Mouse (Mus musculus) B cell, adult 62 days (primary cell): ENCODE data around the gene Gbp8. TPM values are rescaled to one million over a fixed set of nuclear protein-coding genes. Genes with fewer than 3 reads are reported as not detected.

ENCODE experiments used
- total RNA-seq: library from RNA; stranded (reverse); gene quantifications from 4 replicates; pipeline ENCODE4 v1.2.4, GENCODE M21; 2023

Gene Gbp8
- total RNA-seq = 18.3 to 21.0 TPM (median 18.7 TPM) in 4 replicates

DNA sequence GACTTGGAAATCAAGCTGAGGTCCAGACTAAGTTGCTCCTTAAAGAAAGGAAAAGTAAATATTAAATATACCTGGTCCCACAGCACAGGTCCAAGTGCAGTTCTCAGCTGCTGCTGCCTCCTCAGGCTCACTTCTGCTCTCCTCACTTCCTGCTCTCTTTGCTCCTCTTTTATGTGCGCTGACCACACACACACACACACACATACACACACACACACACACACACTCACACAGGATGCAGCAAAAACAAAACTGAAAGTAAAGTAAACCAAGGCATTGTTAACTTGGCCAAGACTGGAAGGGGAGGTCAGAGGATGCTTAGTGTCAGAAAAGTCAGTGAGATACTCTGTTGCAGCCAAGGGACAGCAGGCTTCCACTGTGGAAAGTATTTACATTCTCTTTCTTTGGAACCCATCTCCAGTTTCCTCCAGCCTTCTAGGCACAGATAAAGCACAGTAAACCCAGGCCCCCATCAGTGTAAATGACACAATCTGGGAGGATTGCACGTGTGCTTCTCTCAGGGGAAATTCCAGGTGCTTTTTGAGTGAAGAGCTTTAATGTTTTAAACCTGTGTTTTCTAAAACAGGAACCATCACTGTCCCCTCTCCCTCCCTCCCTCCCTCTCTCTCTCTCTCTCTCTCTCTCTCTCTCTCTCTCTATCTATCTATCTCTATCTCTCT, at the start of gene Gbp8, which contains the start of the genes Gbp9 and Gbp4:
Gene Gbp8, minus strand, starts transcription at position 132 of the 680 bp plus-strand sequence.
Gene Gbp9, minus strand, starts transcription at position 131 of the 680 bp plus-strand sequence.
Gene Gbp4, minus strand, starts transcription at position 178 of the 680 bp plus-strand sequence.

DNA sequence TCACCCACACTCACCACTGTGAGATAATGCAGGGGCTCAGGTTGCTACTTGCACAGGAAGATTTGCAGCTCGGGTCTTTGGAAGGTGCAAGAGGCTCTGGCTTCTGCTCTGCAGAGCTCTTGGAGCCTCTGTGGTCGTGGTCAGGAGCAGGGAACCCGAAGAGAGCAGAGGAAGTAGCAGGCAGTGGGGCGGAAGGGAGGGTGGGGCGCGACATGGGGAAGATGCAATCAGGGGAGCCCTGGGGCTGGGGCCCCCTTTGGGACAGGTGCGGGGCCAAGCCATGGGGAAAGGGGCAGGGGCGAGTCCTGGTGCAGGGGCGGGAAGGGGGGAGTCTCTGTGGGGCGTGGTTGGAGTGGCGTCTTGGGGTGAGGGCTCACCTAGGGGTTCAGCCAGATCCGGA, 156.8 kb downstream of the Gbp8 start, which contains the start of gene Abcg3:
Gene Abcg3, minus strand, starts transcription at position 184 of the 400 bp plus-strand sequence.

Other genes starting within 250 kb of the Gbp8 start
- gene Abcg3, start 156.8 kb downstream of the Gbp8 start, total RNA-seq = 8.1 to 9.5 TPM (median 9.4 TPM) in 4 replicates
- gene Gbp9, start within 50 bp of the Gbp8 start, total RNA-seq = 96.9 to 106 TPM (median 104 TPM) in 4 replicates
- 76.0 to 81.3 TPM (median 78.3 TPM) in 4 replicates for gene Gbp4, start within 50 bp of the Gbp8 start, total RNA-seq
- gene Gbp10, start 100.0 kb upstream of the Gbp8 start, total RNA-seq = 0.60 to 0.79 TPM in 2 of 4 replicates, not detected in the others
- 0.16 to 0.92 TPM in 2 of 4 replicates, not detected in the others for gene Gm43302, start 154.2 kb upstream of the Gbp8 start, total RNA-seq
- gene Gbp6, start 154.2 kb upstream of the Gbp8 start, total RNA-seq = 1.2 to 2.9 TPM (median 2.1 TPM) in 4 replicates